Mouse (Mus musculus) kidney, postnatal 14 days (tissue): ENCODE measurements at regions not wholly inside any gene's neighbourhood (a gene's known extent, or its start where the extent isn't known, plus 50 kb on each side); places are given as distances from the start of the nearest gene placed in this dataset.

Experiments used
- DNase-seq: peaks from one replicate; pipeline ENCODE4 v3.0.0; 2022; ENCODE audit warnings: mixed read lengths

- no peak for DNase-seq
Measured at GRCm38 (mm10) chr13:42593488-42594170, 86.8 kb upstream of the Phactr1 start.

- no peak for DNase-seq
Measured at GRCm38 (mm10) chr13:42595180-42595579, 85.2 kb upstream of the Phactr1 start.

- no peak for DNase-seq
Measured at GRCm38 (mm10) chr13:42597781-42598180, 82.6 kb upstream of the Phactr1 start.

- DNase-seq, result no peak
Measured at GRCm38 (mm10) chr13:42603308-42603707, 77.1 kb upstream of the Phactr1 start.

- DNase-seq, result no peak
Measured at GRCm38 (mm10) chr13:42607735-42608134, 72.7 kb upstream of the Phactr1 start.

GRCm38 (mm10) chr13:42608963-42609362 lies 71.5 kb upstream of the Phactr1 start:
- DNase-seq, result peak; percentile 11

GRCm38 (mm10) chr13:42613326-42613725 lies 67.1 kb upstream of the Phactr1 start:
- no peak for DNase-seq

GRCm38 (mm10) chr13:42615826-42616225 lies 64.6 kb upstream of the Phactr1 start:
- DNase-seq, result no peak

GRCm38 (mm10) chr13:42617225-42617624 lies 63.2 kb upstream of the Phactr1 start:
- DNase-seq, result no peak

- peak; percentile 44 for DNase-seq
Measured at GRCm38 (mm10) chr13:42617844-42618243, 62.6 kb upstream of the Phactr1 start.

- DNase-seq, result no peak
Measured at GRCm38 (mm10) chr13:42619555-42620280, 60.7 kb upstream of the Phactr1 start.

GRCm38 (mm10) chr13:42623491-42623890 lies 56.9 kb upstream of the Phactr1 start:
- peak; percentile 54 for DNase-seq
